Mouse (Mus musculus) adrenal gland, postnatal 4 days (tissue): ENCODE results near the gene Invs. TPM values are rescaled to one million over a fixed set of nuclear protein-coding genes. Genes with fewer than 3 reads are reported as not detected.

Experiments
- DNase-seq, 2 experiments: peaks; one replicate each; pipeline ENCODE4 v3.0.0; 2021 to 2022; ENCODE audit warnings: low spot score in 2 of 2, mixed read lengths in 2 of 2
- long read RNA-seq, 2 experiments: library from polyadenylated mRNA; stranded (forward); transcript quantifications; one replicate each; pipeline ENCODE4 v2.0.0; 2021
- total RNA-seq, 2 experiments: library from RNA; stranded (reverse); gene quantifications; 2 replicates each; pipeline ENCODE4 v1.2.3; 2021

Invs gene
- 10 to 100 TPM; 10.3 to 10.8 TPM for total RNA-seq
- long read RNA-seq, experiment 1: 0 reads
- long read RNA-seq, experiment 2, partial matches to known transcripts: 1 of 3 reads
- long read RNA-seq, experiment 2, other reads (novel, unspliced or antisense): 2 of 3 reads

DNA sequence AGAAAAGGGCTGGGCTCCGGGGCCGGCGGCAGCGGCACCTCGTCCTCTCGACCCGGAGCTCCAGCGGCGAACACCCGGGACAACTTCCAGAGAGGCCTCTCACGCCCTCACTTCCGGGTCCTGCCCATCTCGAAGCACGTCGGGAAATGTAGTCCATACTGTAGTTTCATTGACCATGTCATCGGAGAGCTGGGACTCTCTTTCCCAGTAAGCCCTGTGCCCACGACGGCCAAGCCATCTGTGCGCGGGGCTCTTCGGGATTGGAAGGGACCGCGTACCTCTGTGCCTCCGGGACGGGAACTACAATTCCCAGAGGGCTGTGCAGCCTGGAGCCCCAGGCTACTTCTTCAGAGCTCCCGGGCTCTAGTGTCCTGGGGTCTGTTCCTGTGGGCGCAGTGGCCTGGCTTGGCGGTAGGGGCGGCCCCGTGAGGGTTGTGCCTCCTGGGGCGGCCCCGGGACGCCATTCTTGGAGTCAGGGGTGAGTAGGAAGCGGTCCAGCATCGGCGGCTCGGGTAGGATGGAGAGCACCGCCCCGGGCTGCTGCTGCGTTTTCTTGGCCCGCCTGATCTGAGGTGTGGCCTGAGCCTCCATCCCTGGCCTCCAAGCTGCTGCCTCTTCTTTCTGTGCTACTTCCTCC lies at the start of gene Invs, which contains the start of gene Erp44:
Invs (plus strand) TSS at position 263 of the 637 bp plus-strand sequence.
Erp44 (minus strand) TSS at position 61 of the 637 bp plus-strand sequence.
- DNase-seq: peak; percentile 65 to 80

DNA sequence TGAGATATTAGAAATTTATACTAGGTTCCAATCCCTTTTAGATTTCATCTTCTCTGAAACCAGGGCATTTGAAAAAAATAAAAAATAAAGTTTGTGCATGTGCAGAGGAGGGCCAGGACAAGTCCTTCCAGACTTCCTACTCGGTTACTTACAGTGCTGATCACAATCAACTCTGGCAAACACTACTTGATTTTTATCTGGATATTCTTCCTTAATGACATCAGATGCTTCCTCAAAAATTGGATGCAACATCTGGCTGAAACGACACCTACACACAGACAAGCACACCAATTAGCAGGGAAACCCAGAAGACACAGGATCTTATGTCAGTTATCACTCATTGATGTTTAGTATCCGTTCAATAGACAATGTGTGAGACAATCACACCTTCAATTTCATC lies 42.8 kb upstream of the Invs start:
- no peak for DNase-seq

DNA sequence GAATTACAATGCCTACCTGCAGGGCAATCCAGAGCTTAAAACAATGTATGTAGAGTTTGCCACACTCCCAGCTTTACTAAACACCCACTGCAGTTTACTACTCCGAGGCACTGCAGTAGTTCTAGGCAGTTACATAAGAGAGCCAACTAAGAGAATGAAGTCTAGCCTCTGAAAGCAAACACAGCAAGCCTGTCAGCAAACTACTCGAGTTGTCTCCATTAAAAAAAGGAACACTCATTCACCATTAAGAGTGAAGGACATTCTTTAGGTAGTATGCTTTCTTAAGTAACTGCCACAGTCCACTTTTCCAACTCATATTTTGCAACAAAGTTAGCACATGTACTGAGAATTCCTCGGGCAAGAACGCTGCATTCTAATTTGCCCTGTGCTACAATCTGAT lies 40.5 kb upstream of the Invs start:
- no peak for DNase-seq

DNA sequence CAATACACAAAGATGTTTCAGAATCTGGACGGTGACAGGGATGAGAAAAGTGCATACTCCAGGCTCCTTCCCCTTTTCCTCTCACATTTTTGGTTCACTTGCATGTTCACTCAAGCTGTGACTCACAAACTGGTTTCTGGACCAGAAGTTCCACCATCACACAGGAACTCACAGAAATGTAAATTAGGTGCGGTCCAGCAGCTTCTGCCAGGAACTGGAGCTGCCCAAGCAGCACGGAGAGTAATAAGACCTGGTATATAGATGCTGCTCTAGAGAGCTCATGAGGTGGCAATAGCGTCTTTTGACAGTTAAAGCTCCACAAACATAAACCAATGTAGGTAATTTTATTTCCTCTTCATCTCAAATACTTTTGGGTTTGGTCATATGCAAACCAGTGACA lies 37.1 kb upstream of the Invs start:
- DNase-seq: no peak

DNA sequence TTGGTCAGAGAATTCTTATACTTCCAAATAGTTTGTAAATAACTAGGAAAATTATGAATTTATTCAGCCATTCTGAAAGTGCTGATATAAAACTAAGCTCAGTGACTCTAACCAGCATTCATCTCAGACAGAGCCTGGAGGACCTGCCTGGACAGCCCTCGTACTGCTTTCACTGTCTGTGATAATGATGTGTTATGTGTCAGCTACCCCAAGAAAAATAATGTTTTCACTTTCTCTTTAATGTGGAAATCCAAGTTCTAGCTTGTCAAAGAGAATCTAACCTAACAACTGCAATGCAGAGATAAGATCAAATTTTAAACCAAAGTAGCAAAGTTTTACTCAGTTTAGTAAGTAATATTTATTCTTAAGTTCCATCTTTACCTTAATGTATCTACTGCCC lies 35.8 kb upstream of the Invs start:
- DNase-seq: no peak

DNA sequence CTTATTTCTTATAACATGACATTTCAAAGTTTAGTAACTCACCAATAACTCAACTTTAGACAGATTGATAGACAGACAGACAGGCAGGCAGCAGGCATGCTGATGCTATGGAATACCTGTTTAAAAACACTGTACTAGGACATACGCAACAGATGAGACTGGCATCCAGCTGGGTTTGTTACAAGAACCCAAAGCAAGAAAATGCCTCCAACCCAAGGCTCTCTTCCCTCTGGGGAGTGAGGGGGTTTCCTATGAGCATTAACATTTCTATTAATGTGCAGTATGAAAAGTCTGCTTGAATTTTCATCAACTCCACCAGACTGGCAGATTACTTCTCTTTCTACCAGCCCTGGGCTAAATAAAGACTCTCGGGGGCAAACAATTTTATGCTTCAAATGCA lies 35.3 kb upstream of the Invs start:
- DNase-seq: no peak

DNA sequence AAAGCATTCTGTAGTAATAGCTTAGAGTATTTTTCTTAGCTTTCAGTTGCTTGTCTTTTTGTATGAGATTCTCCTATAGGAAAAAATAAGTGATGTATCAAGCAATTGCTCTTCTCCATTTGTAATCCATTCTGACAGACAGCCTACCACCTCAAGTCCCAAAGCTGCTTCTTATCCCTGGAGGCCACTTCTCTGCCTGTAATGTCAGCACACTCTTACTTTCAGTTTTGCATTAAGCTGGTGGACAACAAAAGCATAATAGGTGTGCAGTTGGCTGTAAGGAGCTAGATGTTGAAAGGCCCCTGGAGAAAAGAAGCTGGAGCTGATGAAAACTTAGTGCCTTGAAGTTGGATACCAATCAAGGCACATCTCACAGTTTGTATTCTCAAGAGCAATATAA lies 26.3 kb upstream of the Invs start:
- DNase-seq: no peak

DNA sequence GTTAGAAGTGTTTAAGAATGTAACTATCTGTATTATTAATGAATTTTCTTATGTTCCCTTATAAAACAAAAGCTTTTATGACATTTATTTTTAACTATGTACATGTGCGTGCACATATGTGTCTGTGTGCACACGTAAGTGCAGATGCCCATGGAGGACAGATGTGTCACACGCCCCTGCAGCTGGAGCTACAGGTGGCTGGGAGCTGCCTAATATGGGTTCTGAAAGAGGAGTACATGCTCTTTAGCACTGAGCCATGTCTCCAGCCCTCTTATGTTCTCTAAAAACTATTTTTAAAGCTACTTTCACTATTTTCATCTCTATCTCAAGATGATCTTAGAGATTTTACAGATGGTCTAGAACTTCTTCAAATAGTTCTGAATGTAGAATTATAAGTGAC lies 21.5 kb upstream of the Invs start:
- no peak for DNase-seq

DNA sequence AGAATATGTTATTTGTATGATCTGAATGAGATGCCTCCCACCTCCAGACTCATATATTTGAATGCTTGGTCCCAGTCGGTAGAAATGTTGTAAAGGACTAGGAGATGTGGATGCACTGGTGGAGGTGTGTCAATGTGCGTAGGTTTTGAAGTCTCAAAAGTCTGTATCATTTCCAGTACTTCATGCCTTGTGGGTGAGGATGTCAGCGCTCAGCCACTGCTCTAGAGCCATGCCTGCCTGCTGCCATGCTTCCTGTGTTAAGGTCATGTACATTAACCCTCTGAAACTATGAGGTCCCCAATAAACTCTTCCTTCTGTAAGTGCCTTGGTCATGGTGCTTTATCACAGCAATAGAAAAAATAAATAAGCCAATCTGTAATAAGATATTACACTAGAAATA lies 11.9 kb upstream of the Invs start:
- DNase-seq: no peak

DNA sequence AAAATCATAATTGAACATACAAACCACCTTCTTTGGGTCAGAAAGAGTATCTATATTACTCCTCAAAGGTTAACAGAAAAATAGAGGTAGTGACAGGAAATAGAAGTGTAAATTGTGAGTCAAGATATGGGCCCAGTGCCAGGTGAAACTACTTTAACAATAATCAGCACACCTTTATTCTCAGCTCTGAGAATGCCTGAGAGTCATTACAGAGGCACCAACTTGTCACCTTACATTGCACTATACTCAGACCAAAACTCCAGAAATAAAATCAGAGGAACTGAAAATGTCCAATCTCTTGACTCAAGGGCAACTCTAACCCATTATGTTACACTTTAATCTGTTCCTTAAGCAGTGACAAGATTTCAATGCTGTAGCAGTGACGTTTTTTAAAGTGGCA lies 11.4 kb upstream of the Invs start:
- no peak for DNase-seq

DNA sequence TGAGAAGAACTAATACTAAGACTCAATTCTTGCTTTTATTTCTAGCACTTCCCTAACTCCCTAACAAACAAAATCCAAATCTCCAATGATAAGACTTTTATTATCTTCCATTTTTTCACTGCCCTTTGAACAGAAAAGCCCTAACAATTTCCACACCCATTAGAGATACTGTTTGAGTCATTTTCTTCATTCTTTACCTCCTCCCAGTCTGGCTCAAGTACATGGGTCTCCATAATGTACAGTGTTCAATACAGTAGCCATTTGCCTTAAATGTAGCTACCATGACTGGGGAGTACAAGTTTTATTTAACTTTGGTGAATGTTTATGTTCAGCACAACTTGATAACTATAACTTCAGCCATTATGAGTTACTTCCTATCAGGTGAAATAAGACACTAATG lies 9.0 kb upstream of the Invs start:
- DNase-seq: no peak

DNA sequence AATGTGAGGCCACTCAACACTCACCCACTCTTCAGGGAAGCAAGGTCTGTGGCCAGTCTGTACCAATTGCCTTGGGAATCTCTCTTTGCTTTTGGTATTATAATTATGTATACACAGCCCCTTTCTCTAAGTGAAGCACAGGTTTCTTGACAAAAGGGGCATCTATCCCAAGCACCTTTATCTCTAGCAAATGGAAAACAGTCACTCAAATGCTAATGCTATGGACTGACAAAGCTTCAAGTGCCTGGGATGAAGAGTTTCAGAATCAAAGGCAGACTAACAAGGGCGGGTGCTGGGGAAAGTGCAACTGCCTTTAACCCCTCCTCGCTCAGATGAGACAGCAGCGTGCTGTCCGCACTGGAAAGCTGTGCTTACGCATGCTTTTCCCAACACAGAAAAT lies 7.7 kb upstream of the Invs start:
- DNase-seq: no peak

DNA sequence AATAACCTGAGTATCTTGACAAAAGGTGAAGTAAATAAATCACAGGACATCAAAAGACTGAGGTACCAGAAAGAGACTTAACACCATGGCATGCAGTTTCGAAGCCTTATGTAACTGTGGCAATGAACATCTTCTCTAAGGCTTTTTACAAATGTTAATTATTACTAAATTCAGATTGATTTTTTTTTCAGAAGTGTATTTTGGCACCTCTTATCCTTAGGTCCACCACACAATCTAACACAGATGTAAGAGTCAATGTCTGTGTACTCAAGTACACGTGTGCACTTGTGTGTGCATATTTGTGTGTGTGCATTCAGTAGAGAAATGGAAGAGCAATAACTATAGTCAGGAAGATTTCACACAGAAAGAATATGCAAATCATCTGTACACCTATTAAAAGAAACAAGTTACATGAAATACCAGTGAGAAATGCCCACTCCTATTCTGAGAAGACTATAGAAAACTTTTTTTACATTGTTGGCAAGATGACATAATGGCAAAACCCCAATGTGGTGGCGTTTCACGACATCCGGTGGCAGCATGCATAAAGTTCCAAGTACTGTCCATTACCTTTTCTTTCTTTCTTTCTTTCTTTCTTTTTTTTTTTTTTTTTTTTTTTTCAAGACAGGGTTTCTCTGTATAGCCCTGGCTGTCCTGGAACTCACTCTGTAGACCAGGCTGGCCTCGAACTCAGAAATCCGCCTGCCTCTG lies 6.3 kb upstream of the Invs start:
- no peak for DNase-seq

DNA sequence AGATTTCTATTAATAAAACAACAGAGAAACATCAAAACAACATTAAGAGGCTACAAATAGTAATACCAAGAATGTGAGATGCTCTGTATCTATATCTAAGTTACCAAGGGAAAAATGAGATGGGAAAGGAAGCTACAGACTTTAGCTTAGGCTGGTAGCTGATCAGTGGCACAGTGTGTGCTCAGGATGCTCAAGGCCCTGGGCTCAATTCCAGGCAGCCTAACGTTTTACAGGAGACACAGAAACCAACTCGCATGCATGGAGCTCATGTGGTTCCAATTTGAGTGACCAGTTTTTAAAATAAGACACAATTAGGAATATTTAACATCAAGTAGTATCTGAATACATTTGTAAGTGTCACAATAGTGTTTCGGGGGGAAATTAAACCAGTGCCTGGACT lies 3.8 kb upstream of the Invs start:
- DNase-seq: no peak

DNA sequence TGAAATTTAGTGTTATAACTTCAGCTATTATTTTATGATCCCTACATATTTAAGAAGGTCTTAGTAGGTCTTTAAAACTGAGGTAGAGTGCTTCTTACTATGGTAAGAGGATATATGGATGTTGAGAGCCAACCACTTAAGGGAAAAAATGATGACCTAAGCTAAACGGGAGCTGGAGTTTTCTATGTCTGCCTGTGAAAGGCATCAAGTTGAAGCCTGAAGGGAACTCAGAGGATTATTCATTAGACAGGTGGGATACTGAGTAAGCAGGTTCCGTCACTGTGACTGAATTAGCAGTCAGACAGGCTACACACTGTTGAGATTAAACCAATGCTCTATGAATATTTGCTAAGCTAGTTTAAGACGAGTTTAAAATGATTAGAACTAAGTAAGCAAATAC lies 2.5 kb upstream of the Invs start:
- DNase-seq: no peak

DNA sequence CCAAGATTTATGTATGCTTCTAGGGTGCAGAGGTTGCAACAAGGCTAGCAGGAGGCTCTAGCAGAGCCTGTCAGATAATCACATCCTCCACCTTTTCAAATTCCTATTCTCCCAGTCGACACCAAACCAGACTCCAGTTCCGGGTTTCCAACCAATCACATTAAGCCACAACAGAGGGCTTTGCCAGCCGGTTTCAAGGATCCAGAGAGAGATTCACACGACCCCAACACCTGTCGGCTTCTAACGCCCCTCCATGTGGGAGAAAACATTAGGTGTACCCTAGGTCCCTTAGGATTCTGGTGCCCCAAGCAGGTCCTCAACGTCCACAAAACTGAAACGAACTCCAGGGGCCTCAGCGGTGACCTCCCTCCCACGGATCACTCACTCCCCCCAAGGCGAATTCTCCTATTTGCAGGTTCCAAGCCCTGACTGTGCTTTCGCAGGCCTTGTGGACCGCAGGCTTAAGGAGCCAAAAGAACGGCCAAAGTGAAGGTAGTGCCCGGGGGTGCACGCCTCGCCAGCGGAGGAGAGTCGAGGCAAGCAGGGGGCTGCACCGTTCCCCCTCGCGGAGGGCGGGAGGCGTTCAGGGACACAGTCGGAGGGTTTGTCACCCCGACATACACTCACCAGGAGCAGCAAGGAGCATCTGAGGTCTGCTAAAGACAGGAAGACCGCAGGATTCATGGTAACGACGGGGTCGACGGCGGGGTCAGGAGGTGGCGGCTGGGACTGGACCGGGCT lies 633 bp upstream of the Invs start:
- DNase-seq: peak in 1 of 2 experiments; percentile 6

DNA sequence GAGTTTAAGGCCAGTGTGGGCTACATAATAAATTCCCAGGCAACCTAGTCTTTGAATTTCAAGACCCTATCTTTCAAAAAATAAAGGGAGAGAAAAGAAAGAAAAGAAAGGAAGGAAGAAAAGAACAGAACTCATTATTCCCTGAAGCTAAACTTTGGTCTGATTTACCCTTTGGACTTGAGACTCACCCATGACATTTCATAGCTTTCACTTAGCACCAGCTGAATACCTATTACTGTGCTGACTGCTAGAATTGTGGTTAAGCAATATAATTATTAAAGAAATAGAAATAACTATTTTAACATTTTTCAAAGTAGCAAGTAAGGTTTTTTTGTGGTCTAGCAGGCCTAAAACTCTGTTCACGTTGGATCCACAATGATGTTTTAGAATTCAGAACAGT lies 1.6 kb downstream of the Invs start:
- DNase-seq: no peak

DNA sequence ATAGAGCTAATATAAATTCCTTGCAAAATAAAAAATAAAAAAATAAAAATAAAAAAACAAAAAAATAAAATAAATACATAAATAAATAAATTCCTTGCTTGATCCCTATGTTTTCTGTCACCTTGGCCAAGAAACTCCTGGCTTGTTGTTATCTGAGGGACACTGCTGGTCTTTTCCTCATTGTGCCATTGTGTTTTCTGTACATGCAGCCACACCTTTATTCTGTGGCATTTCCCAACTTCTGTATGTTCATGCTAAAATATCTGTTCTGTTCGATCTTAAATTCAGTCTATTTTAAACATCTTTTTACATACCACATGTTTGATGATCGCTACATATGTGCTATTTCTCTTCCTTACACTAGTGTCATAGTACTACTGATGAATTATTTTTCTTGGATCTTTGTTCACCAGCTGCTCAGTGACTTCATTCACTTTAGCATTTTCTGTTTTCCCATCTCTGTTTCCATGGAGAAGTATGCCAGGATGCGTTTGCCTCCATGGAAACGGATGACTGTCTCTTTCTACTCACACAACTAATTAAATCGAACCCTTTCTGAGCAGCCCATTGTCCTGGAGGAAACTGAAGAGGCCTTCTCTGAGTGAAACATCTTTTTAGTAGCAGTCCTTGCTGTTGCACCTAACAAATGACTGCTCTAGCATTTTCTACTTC lies 7.7 kb downstream of the Invs start:
- DNase-seq: no peak

DNA sequence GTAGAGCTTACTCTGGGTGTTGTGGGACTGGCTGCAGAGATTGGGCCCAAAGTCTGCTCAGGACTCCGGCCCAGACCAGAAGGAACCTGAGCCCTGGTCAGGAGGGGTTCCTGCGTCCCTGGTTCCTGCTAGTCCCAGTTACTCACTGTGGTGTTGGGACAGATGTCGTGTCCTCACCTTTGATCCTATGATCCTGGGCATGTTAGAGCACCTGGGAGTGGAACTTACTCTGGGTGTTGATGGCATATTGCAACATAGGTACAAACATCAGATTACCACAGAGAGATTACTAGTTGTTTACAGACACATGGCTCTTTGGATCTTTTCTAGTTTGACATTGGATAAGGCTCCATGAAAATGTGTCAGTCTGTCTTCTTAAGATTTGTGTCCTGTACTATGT lies 35.3 kb downstream of the Invs start:
- DNase-seq: no peak

DNA sequence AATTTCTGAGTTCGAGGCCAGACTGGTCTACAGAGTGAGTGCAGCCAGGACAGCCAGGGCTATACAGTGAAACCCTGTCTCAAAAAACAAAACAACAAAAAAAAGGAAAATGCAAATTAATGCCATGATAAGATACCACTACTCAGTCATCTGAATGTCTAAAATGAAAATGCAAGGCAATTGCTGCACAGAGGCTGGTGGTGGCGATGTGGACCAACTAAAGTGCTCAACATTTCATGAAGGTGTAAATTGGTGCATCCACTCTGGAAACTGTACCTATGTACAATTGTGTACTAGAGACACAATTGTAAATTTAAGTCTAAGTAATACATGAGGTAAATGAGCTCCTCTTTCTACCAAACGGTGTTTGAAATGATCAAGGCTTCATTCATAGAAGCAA lies 36.5 kb downstream of the Invs start:
- no peak for DNase-seq

DNA sequence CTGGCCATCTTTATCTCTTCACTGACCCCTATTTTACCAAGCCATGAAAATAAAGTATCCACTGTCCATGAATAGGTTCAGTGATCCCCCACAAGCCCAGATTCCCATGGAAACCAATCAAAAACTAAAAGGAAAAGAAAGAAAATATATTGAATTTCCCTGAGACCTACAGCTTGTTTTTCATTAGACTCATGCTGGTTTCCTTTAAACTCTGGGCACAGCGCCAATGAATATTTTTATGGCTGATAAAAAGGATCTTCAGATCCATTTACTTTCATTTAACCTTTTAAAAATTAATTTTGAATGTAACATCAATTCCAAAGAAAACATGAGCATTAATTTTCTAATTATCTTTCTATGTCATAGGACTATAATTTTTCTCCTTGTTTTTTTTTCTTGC lies 41.7 kb downstream of the Invs start:
- no peak for DNase-seq

DNA sequence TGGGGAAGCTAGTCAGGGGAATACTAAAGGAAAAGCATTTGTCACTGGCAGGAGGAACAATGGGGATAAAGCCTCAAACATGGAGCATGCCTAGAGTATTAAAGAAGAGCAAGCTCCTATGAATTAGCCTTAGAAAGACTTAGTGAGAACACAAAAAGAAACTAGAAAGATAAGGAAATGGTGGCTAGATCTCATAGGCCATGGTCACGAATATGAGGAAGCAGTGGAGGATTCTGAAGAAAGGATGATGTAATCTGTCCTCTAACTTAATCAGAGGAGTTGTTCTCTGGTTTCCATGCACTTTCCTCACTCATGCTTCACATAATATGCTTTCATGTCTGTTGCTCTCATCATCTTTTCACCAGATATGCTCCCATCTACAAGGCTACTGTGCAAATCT lies 42.5 kb downstream of the Invs start:
- DNase-seq: no peak
